Mouse (Mus musculus) heart, postnatal 0 days (tissue): ENCODE measurements around the gene Tmem205. TPM values are rescaled to one million over a fixed set of nuclear protein-coding genes. Genes with fewer than 3 reads are reported as not detected.

Experiments used
- ATAC-seq: fragments of 200-750 bp; cut with Nextera tagmentation; 2 replicates; pipeline ENCODE4 v1.8.0; 2017; ENCODE audit warnings: low read depth, moderate number of reproducible peaks, moderate library complexity; ENCODE audit not compliant: insufficient read depth
- DNase-seq: peaks from one replicate; pipeline ENCODE4 v3.0.0-alpha.2; 2016; ENCODE audit warnings: low spot score
- H3K27ac ChIP-seq: fragments of 300-500 bp; sonication (generic); 2 replicates; pipeline ENCODE4 v1.5.1; 2014; ENCODE audit warnings: low read depth, mild to moderate bottlenecking
- H3K27me3 ChIP-seq: fragments of 300-500 bp; sonication (generic); 2 replicates; pipeline ENCODE4 v1.6.1; 2014; ENCODE audit warnings: low read length, mixed read lengths; ENCODE audit not compliant: control insufficient read depth, insufficient read depth
- H3K36me3 ChIP-seq: fragments of 300-500 bp; sonication (generic); replicated peaks from 2 replicates; pipeline ENCODE4 v1.6.1; 2014; ENCODE audit warnings: low read length, mixed read lengths; ENCODE audit not compliant: control insufficient read depth, insufficient read depth
- H3K4me1 ChIP-seq: fragments of 300-500 bp; sonication (generic); 2 replicates; pipeline ENCODE4 v1.6.1; 2014; ENCODE audit warnings: antibody characterized with exemption; ENCODE audit not compliant: control insufficient read depth, insufficient read depth
- H3K4me2 ChIP-seq: fragments of 300-500 bp; sonication (generic); 2 replicates; pipeline ENCODE4 v1.6.1; 2014; ENCODE audit warnings: low read depth, mild to moderate bottlenecking, low read length, moderate library complexity
- H3K4me3 ChIP-seq: fragments of 300-500 bp; sonication (generic); 2 replicates; pipeline ENCODE4 v1.5.1; 2014; ENCODE audit warnings: low read depth, low read length
- H3K9ac ChIP-seq: fragments of 300-500 bp; sonication (generic); replicated peaks from 2 replicates; pipeline ENCODE4 v1.6.1; 2014; ENCODE audit warnings: low read depth, low read length, mixed read lengths
- H3K9me3 ChIP-seq: fragments of 300-500 bp; sonication (generic); replicated peaks from 2 replicates; pipeline ENCODE4 v1.6.1; 2016; ENCODE audit warnings: low read length; ENCODE audit not compliant: control insufficient read depth
- CTCF ChIP-seq: IDR thresholded peaks from 2 replicates; pipeline ENCODE4 v1.5.1; 2016; ENCODE audit warnings: antibody characterized with exemption, control low read depth, low read depth
- EP300 ChIP-seq: IDR thresholded peaks from 2 replicates; pipeline ENCODE4 v1.6.1; 2016; ENCODE audit warnings: antibody characterized with exemption, low read depth
- WGBS: fragments of 180-500 bp; shearing (Covaris S2); extraction: QIAGEN DNeasy Blood & Tissue Kit; methylation state at CpG from one replicate; pipeline ENCODE4 v1.1.7; 2014; 5-methylcytosine and 5-hydroxymethylcytosine counted together
- polyA plus RNA-seq: library from polyadenylated mRNA; unstranded; fragments of >200 nt; fragmentation: Nextera tagmentation; extraction: Ambion mirVana; gene quantifications from 2 replicates; pipeline ENCODE4 v1.2.1, GENCODE M21; 2015
- total RNA-seq: library from RNA; depleted of rRNA; stranded (reverse); fragments of >200 nt; gene quantifications from 2 replicates; pipeline ENCODE4 v1.2.3, GENCODE M21; 2014; ENCODE audit warnings: low replicate concordance

The Tmem205 gene
- total and polyA plus RNA-seq, 2 experiments from 2014 or later: 44.8 to 53.9 TPM

- Histone ChIP-seq H3K4me2 (no peak overlapping the region), H3K9me3 (no peaks in the 10 kb centered on the region), H3K4me1 (peaks cover 30% of the 10 kb centered on the region), H3K27ac (no peak overlapping the region), H3K27me3 (peaks cover 25% of the 10 kb centered on the region), H3K36me3 (no peaks in the 10 kb centered on the region), H3K4me3 (no peak overlapping the region), H3K9ac (no peak overlapping the region)
- DNase-seq: no peak
- TF ChIP-seq CTCF (no peak), EP300 (no peak)
- no peak for ATAC-seq
- WGBS: 90% methylated on average over 7 of the region's 7 CpGs
Observed at GRCm38 (mm10) chr9:21959244-21959643, 31.9 kb upstream of the Tmem205 start.

- ATAC-seq: no peak
- Histone ChIP-seq H3K36me3 (no peaks in the 10 kb centered on the region), H3K9me3 (no peaks in the 10 kb centered on the region), H3K9ac (no peak overlapping the region), H3K4me2 (no peak overlapping the region), H3K4me1 (peaks cover 28% of the 10 kb centered on the region), H3K4me3 (no peak overlapping the region), H3K27me3 (peaks cover 25% of the 10 kb centered on the region), H3K27ac (no peak overlapping the region)
- WGBS: 54% methylated on average over 5 of the region's 5 CpGs
- TF ChIP-seq EP300: no peak
- TF ChIP-seq CTCF: no peak
- no peak for DNase-seq
Observed at GRCm38 (mm10) chr9:21958372-21958771, 31.0 kb upstream of the Tmem205 start.

- DNase-seq: peak; percentile 98
- under 1% methylated on average over 54 of the region's 54 CpGs for WGBS
- H3K9ac ChIP-seq: peak within 1 kb of the TSS; percentile 69
Observed at GRCm38 (mm10) chr9:21955570-21956281, 28.4 kb upstream of the Tmem205 start, which contains the start of gene Swsap1. TSS of gene Swsap1 (plus strand) at chr9:21955755.

GRCm38 (mm10) chr9:21955225-21955569 lies 27.8 kb upstream of the Tmem205 start:
- H3K9me3 ChIP-seq: no peaks in the 10 kb centered on the region
- TF ChIP-seq CTCF (peak; percentile 32; the same call in 1 of the 2 replicates), EP300 (no peak)
- ATAC-seq (peak; percentile 40), DNase-seq (no peak)
- WGBS: 3% methylated on average over 18 of the region's 18 CpGs
- peak overlapping the region; percentile 41; the same call in 1 of the 2 replicates for H3K27ac ChIP-seq
- H3K4me3 ChIP-seq: peak overlapping the region; percentile 65
- H3K4me2 ChIP-seq: peak overlapping the region; percentile 71
- 0 out of 2 replicates have a peak, but pooled peaks cover 4% of the 10 kb centered on the region for H3K27me3 ChIP-seq
- no peaks in the 10 kb centered on the region for H3K36me3 ChIP-seq
- H3K9ac ChIP-seq: peak overlapping the region; percentile 69; the same call in 1 of the 2 replicates
- peaks cover 5% of the 10 kb centered on the region; the same call in 1 of the 2 replicates for H3K4me1 ChIP-seq

More at GRCm38 (mm10) chr9:21955570-21956281, 28.4 kb upstream of the Tmem205 start, which contains the start of gene Swsap1:
- peaks cover 5% of the 10 kb centered on the region; the same call in 1 of the 2 replicates for H3K4me1 ChIP-seq
- no peaks in the 10 kb centered on the region for H3K36me3 ChIP-seq
- peak; percentile 97 for ATAC-seq
- H3K4me3 ChIP-seq: peak within 1 kb of the TSS; percentile 65
- H3K27me3 ChIP-seq: peaks cover 10% of the 10 kb centered on the region
- no peaks in the 10 kb centered on the region for H3K9me3 ChIP-seq
- TF ChIP-seq EP300 (no peak; the same call in 1 of the 2 replicates), CTCF (no peak)
- peak within 1 kb of the TSS; percentile 71 for H3K4me2 ChIP-seq
- peak within 1 kb of the TSS; percentile 95 for H3K27ac ChIP-seq

GRCm38 (mm10) chr9:21954635-21955034 lies 27.3 kb upstream of the Tmem205 start:
- TF ChIP-seq EP300 (no peak), CTCF (no peak)
- no peaks in the 10 kb centered on the region for H3K9me3 ChIP-seq
- H3K27me3 ChIP-seq: no peaks in the 10 kb centered on the region
- H3K4me1 ChIP-seq: peaks cover 5% of the 10 kb centered on the region; the same call in 1 of the 2 replicates
- ATAC-seq (no peak), DNase-seq (no peak)
- H3K27ac ChIP-seq: no peak overlapping the region
- H3K4me2 ChIP-seq: no peak overlapping the region
- no peaks in the 10 kb centered on the region for H3K36me3 ChIP-seq
- 90% methylated on average over 3 of the region's 3 CpGs for WGBS
- H3K4me3 ChIP-seq: no peak overlapping the region
- H3K9ac ChIP-seq: no peak overlapping the region
